Mouse (Mus musculus) layer of hippocampus, adult 8-10 months (tissue): Measurements from ENCODE around the gene Rnf187. TPM values are rescaled to one million over a fixed set of nuclear protein-coding genes. Genes with fewer than 3 reads are reported as not detected.

Experiments used
- DNase-seq, 2 experiments: peaks; one replicate each; pipeline ENCODE4 v3.0.0; 2022; ENCODE audit warnings: low spot score in 2 of 2
- microRNA-seq, 2 experiments: library from miRNA; unstranded; fragments of <30 nt; microRNA quantifications; one replicate each; pipeline ENCODE4 v1.2.0; 2022
- total RNA-seq, 4 experiments: library from RNA; stranded (reverse); gene quantifications; 2 replicates each; pipeline ENCODE4 v1.2.4; 2022

The Rnf187 gene
- total RNA-seq, 4 experiments from 2014 or later, result 426 to 450 (median 442) TPM

GRCm38 (mm10) chr11:58903511-58904409 lies 35.0 kb downstream of the Rnf187 start, which contains the start of gene Zfp39:
Zfp39 (minus strand) TSS chr11:58904225.
- peak; percentile 92 to 96 for DNase-seq

- DNase-seq, result no peak
Measured at GRCm38 (mm10) chr11:58901080-58901479, 37.6 kb downstream of the Rnf187 start.

- no peak for DNase-seq
Measured at GRCm38 (mm10) chr11:58897485-58897884, 41.2 kb downstream of the Rnf187 start.

- no peak for DNase-seq
Measured at GRCm38 (mm10) chr11:58894456-58894855, 44.3 kb downstream of the Rnf187 start.

- no peak for DNase-seq
Measured at GRCm38 (mm10) chr11:58890511-58890910, 48.2 kb downstream of the Rnf187 start.

GRCm38 (mm10) chr11:58883756-58884155 lies 55.0 kb downstream of the Rnf187 start:
- no peak for DNase-seq

Small RNA genes within 50 kb of the gene (microRNA-seq; reads per million reads assigned to microRNA genes)
- gene Gm44313, result 0 to 0.51 reads per million in 2 experiments

Other genes starting within 250 kb of the Rnf187 start
- under 1 TPM in 1 of 4 experiments, not detected in 3; 0.43 TPM for gene Olfr319, start 239.8 kb downstream of the Rnf187 start, total RNA-seq
- gene Olfr318, start 214.9 kb downstream of the Rnf187 start, total RNA-seq, result under 1 TPM in 2 of 4 experiments, not detected in 2; 0.09 to 0.16 TPM
- gene Olfr317, start 199.7 kb downstream of the Rnf187 start, total RNA-seq, result under 1 TPM in 3 of 4 experiments, not detected in 1; 0.19 to 0.76 (median 0.43) TPM
- gene Olfr316, start 186.2 kb downstream of the Rnf187 start, total RNA-seq, result 1 to 10 TPM in 2 of 4 experiments, under 1 TPM in 2; 0.59 to 1.8 (median 1.2) TPM
- not detected for gene Olfr315, start 165.7 kb downstream of the Rnf187 start, total RNA-seq
- not detected for gene Olfr314, start 156.0 kb downstream of the Rnf187 start, total RNA-seq
- 1 to 10 TPM; 5.4 to 7.7 (median 6.4) TPM for gene Fam183b, start 137.0 kb downstream of the Rnf187 start, total RNA-seq
- gene Olfr313, start 123.9 kb downstream of the Rnf187 start, total RNA-seq, result not detected
- not detected for gene Olfr312, start 109.7 kb downstream of the Rnf187 start, total RNA-seq
- gene Olfr311, start 99.7 kb downstream of the Rnf187 start, total RNA-seq, result not detected
- 10 to 100 TPM; 15.8 to 24.2 (median 21.4) TPM for gene Gm12258, start 91.8 kb downstream of the Rnf187 start, total RNA-seq
- gene 2810021J22Rik, start 71.7 kb downstream of the Rnf187 start, total RNA-seq, result 10 to 100 TPM in 3 of 4 experiments, 1 to 10 TPM in 1; 7.1 to 14.0 (median 12.1) TPM
- 10 to 100 TPM in 2 of 4 experiments, 1 to 10 TPM in 2; 9.0 to 10.2 (median 9.8) TPM for gene Zfp39, start 34.7 kb downstream of the Rnf187 start, total RNA-seq
- under 1 TPM in 1 of 4 experiments, not detected in 3; 0.14 TPM for gene Btnl10, start 21.0 kb downstream of the Rnf187 start, total RNA-seq
- gene Hist3h2ba, start 10.0 kb upstream of the Rnf187 start, total RNA-seq, result 10 to 100 TPM; 71.4 to 92.2 (median 75.7) TPM
- 10 to 100 TPM; 48.9 to 64.2 (median 56.8) TPM for gene Hist3h2a, start 15.8 kb upstream of the Rnf187 start, total RNA-seq
- gene Trim17, start 15.8 kb upstream of the Rnf187 start, total RNA-seq, result 1 to 10 TPM; 2.8 to 6.3 (median 4.8) TPM
- gene Trim11, start 39.2 kb upstream of the Rnf187 start, total RNA-seq, result 10 to 100 TPM; 28.4 to 32.5 (median 31.0) TPM
- gene Obscn, start 197.5 kb upstream of the Rnf187 start, total RNA-seq, result 1 to 10 TPM; 1.2 to 1.9 (median 1.5) TPM
- 10 to 100 TPM in 1 of 4 experiments, 1 to 10 TPM in 3; 5.9 to 10.2 (median 7.3) TPM for gene Iba57, start 224.8 kb upstream of the Rnf187 start, total RNA-seq
- 10 to 100 TPM; 11.8 to 15.9 (median 12.5) TPM for gene Gjc2, start 244.3 kb upstream of the Rnf187 start, total RNA-seq